Mouse (Mus musculus) T-cell, adult 66 days (primary cell): ENCODE measurements around the gene Vmn2r13. TPM values are rescaled to one million over a fixed set of nuclear protein-coding genes. Genes with fewer than 3 reads are reported as not detected.

ENCODE experiments used
- total RNA-seq, 2 experiments: library from RNA; stranded (reverse); gene quantifications; 3 replicates in 1 of 2; 4 replicates in 1 of 2; pipeline ENCODE4 v1.2.4; 2023

Vmn2r13 gene
- not detected for total RNA-seq

GRCm38 (mm10) chr5:109192099-109192498 is at the start of gene Vmn2r13:
Gene Vmn2r13 (minus strand): TSS chr5:109192199.

GRCm38 (mm10) chr5:109224608-109225007 is 32.6 kb upstream of the Vmn2r13 start, which contains the start of gene Vmn2r14:
Gene Vmn2r14 (minus strand): TSS chr5:109224708.

Other genes with a start within 250 kb of the Vmn2r13 start
- gene Vmn2r10, start 185.7 kb downstream of the Vmn2r13 start, total RNA-seq = not detected
- gene Vmn2r11, start 132.6 kb downstream of the Vmn2r13 start, total RNA-seq = not detected
- gene Vmn2r12, start 94.2 kb downstream of the Vmn2r13 start, total RNA-seq = not detected
- gene Vmn2r14, start 32.5 kb upstream of the Vmn2r13 start, total RNA-seq = not detected
- gene Vmn2r15, start 105.4 kb upstream of the Vmn2r13 start, total RNA-seq = not detected
- not detected for gene Vmn2r16, start 138.0 kb upstream of the Vmn2r13 start, total RNA-seq
- not detected for gene Vmn2r17, start 227.5 kb upstream of the Vmn2r13 start, total RNA-seq